Mouse (Mus musculus) CD8-positive naive resting alpha-beta T cell, adult 2 months (primary cell): Measurements from ENCODE around the gene S100z.

ENCODE experiments used
- DNase-seq, 2 experiments: peaks; one replicate each; pipeline ENCODE4 v3.0.0; 2022; ENCODE audit warnings: low read depth in 2 of 2, low spot score in 2 of 2

The S100z gene

DNA sequence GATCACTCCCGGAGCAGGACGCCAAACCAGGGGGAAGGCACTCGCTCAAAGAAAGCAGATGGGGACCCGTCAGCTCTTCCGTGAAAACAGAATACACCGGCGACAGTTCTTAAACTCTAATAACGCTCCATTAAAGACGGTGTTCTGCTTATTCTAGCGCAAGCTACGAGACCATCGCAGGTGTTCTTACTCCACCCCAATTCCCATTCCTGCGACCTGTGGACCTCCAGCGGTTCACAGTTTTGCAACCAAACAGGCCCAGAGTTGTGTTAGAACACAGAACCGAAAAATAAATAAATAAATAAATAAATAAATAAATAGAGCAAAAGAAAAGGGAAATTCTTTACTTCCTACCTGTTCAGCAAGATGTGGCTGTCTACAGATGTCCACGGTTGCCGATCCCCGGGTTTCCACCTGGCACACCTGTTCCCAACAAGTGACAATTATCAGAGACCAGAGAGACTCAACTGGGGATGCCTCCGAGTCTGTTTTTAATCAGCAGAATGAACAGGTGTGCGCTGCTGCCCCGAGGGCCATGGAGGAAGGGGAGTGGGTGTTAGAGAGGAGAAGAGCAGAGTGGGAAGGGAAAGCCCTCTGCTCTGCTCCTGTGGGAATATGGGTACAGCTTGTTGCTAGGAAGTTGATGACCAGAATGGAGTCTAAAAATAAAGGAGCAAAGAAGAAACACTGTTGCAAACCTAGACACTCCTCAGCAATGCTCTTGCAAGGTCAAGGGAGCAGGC lies at the start of gene S100z:
TSS of gene S100z (minus strand) at position 51 of the 743 bp plus-strand sequence.
- DNase-seq: no peak

DNA sequence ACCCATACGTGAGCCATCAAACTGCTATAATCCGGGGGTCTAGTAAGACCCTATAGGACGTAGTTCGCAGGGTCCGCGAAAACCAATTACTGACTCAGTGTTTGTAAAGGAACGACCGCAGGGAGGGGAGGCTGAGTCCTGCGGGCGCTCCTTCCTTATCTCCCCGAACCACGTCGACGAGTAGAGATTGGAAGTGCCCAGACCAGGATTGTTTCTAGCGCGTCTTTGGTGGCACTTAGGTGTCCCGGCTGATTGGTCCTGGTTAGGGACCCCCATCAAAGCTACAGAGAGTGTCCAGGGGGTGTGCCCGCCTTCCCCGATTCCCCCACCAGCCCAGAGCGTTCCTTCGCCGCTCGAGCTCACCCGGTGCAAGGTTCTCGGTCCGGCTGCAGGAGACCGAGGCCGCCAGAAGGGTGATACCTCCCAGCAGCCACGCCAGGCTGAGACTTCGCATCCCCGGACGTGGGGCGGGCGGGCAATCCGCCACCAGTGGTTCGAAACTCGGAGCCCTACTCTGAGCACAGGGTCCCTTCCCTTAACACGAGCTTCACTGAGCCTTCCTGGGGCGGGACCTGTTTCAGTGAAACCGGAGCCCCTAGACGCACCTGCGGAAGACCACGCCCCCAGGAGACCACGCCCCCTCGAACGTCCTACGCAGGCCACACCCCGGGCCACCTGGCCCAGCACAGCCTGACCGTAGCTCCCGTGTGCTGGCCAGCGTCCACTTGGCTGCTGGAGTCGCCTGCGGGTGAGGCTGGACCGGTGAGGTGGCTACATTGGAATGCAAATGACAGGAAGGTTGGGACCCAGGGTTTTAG lies 46.4 kb upstream of the S100z start, which contains the start of gene F2rl1:
TSS of gene F2rl1 (minus strand) at position 554 of the 818 bp plus-strand sequence.
- peak; percentile 18 to 29 for DNase-seq

DNA sequence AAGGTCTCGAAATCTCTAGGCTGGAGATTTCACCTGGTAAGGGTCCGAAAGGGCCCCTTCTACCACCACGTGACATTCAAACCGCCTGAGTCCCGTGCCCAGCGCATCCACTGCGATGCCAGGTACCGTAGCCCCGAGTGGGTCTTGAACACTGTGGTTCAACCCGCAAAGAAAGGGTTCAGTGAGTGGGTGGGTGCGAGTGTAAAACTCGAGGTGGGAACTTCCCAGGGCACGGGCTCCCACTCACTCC lies 45.8 kb upstream of the S100z start:
- DNase-seq: no peak

DNA sequence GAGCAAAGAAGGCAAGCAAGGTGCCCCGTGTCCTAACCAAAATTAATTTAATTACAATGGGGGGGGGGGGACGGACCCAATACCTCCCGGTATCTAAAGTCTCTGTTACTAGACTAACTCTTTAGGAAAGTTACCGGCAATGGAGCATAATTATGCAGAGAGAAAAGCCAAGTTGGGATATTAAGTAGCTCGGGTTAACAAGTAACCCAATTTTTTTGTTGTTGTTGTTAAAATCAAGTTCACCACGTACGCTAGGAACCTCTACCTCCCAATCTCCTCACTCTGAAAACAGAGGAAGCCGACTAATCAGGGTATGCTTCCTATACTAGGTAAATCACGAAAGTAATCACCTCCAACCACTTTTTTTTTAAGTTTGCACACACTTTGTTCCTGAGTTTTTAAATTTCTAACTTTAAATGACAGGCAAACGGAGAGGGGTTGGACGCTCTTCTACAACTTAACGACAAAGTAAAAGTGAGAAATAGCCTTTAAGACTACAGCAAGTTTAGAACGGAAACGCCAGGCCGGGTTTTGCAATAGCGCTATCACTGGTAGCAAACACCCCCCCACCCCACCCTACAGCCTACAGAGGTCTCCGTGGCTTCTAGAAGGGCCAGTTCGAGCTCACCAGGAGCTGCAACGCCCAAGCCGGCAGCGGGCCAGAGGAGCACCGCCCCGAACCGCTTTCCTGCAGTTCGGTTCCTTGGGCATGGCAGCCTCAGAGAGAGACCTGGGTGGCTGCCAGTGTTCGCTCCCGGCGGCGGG lies 45.3 kb upstream of the S100z start:
- DNase-seq: peak in 1 of 2 experiments; percentile 5

DNA sequence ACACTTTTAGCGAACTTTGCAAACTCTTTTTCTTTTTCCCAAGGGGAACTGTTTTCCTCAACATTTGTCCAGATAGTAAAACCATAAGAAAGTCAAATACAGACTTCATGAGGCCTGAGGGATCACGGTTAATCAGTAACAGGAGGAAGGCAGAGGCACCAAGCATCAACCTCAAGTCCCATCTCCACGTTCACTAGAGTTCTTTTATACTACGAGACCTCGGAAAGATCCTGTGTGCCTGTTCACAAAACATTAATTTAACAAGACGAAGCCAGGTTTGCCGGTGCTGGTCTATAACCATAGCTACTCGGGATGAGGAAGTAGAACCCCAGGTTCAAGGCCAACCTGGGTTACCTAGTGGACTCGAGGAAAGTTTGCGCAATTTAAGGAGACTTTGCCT lies 43.7 kb upstream of the S100z start:
- no peak for DNase-seq

DNA sequence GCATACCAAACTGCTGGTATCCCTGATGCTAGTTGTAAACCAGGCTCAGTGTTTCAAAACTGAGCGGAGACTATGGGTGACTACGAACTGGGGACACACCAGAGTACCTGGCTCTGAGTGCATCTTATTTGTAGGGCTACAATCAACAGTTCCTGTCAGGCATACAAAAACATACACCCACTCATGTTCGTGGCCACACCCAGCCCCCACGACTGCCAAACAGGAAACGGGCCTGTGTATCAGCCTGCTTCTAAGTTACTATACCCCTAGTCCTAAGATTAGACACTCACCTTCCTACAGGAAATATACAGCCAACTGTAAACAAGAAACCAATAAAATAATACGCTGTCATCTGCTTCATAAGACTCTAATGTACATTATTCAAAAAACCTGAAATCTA lies 42.5 kb upstream of the S100z start:
- peak; percentile 28 to 44 for DNase-seq

DNA sequence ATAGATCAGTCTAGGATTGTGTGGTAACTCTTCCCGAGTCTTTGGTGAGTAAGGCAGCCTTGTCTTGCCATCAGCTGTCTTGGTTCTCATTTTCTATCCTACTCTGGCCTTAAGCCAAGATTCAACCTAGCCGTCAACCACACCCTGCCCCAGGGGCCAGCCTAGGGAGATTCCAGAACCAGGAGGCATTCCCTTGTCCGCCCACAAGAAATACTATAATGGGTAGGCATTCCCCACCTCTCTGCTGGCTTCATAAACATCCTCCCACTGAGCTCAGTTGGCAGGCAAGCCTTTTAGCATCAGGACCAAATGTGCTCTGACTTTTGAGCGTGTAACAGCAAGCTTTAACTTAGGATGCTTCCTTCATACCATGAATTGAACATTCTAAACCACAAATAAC lies 36.2 kb upstream of the S100z start:
- no peak for DNase-seq

DNA sequence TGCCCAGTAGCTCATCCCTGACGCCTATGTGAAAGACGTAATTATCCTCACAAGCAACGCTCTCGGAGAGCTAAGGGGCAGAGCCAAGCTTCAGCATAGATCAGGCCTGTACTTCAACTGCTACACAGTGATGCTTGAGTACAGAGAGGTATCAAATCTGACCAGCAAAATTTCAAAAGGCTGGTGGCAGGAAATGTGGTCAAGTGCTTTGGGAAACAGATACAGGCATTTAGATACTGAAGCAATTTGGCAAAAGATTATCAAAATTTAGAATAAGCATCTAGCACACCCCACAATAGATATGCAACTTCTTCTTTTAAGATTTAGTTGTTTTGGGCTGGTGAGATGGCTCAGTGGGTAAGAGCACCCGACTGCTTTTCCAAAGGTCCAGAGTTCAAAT lies 31.5 kb upstream of the S100z start:
- no peak for DNase-seq

DNA sequence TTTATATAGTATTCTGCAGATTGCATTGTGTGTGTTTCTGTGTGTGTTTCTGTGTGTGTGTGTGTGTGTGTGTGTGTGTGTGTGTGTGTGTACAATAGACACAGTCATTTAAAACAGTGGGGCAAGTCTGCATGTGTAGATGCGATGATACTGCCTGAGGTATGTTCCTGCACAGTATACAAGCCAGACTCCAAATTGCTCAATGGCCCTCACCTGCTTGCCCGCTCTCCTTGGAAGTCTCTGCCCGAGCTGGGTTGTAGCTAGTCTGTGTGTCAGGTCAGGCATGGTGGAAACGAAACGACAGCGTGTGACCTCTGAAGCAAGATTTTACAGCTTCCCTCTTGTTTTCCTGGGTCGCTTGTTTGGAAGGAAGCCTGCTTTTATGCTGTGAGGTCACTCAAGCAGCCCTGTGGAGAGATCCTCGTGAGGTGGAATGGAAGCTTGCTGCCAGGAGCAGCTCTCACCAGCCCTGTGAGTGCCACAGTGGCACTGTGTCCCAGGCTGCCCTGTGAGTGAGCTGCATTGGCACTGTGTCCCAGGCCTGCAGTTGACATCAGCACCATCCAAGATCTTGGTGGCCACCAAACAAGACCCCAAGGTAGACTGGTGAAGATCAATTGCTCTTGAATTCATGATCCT lies 24.9 kb upstream of the S100z start:
- DNase-seq: no peak

DNA sequence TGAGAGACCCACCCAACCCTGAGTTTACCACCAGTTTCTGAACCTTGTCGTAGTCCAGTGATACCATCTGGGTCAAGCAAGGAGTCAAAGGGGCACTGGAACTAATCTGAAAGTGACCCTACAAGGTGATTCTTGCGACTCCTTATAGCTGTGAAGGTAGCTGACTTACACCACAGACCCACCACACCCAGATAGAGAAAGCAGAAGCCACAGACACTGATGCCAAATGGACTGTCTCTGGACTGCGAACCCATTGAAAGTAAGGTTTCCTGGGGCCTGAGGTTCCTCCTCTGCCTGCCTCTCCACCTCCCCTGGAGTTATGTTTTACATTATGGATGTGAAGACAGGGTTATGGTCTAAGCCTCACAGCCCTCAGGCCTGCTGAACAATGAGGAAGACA lies 18.1 kb upstream of the S100z start:
- no peak for DNase-seq

DNA sequence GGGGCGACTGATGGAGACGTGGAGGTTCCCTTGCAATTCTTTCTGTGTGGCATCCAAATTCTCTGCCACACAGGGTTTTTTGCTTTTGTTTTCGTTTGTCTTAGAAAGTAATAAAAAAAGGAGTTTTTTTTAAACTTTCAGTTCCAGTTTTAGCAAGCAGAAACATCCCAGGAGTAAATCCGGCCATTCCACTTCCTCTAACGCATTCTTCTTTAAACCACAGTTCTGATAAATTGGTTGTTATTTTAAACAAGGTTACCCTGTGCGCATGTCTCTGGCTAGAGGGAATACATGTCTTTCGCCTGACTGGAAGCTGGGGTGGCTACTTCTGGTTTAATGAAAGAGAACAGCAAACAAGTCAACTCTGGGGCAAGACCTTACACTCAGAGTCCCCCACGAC lies 16.3 kb upstream of the S100z start:
- DNase-seq: no peak

DNA sequence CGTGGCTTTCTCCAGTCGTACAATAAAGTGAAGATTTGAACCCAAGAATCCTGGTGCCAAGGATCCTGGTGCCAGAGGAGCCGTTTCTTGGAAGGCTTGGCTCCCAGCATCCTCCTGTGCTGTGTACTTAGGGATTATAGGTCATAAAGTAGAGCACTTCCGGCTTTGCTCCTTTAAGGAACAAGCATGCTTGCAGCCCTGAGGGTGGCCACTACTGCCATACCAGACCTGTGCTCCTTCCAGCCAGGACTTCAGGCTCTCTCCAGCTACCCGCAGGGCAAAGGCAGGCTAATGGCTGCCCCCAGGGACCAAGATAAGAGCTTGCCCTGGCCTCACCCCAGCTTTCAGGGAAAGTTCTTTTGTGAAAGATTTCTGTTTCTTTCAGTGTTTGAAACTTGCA lies 14.8 kb upstream of the S100z start:
- DNase-seq: no peak

DNA sequence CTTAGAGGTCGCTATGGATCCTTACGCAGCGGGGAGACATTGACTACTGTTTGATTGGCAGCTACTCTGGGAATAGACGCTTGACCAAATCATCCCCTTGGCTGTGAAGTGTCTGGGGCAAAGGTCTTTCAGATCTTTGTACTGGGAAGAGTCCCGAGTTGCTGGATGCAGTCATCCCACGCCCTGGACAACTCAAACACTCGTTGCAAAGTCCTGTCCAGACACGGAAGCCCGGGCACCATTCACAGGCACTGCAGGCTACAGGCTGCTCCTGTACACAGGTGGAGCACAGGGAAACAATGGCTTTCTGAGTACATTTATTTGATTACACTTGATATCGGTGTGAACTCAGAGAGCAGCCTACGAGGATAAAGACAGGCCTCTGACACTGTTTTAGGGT lies 12.8 kb upstream of the S100z start:
- no peak for DNase-seq

DNA sequence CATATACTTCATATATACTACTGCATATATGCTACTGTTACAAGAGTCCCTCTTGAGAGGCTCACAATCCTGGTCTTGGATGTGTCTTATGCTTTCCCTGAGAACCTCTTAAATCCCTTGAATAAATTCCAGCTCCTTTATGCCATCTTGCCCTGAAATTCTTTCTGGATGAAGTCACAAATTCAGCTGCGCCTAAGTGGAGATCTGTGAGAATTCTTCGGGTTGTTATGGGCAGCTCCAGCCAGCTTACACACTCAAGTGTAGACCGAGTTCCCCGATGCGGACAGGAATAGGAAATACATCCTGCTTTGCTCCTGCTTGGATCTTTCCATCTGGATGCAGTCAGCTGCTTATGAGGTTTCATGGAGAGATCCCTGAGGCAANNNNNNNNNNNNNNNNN lies 6.1 kb upstream of the S100z start:
- no peak for DNase-seq

DNA sequence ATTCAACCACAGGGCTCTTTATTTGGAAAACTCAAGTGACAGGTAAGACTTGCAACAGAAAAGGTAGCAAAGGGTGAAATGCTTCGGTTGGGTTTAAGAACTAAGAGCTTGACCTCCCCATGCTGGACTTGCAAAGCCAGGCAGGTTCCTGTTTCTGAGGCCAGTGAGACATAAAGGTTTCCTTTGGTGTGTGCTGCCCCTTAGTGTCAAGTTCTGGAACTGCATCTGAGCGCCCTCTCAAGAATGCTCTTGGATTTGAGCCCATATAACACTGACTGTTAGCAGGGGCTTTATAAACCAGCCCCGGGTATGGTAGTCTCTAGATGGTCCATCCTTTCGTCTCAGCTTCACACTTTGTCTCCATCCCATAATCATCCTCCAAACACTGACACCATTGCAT lies 2.9 kb upstream of the S100z start:
- peak; percentile 58 to 72 for DNase-seq

DNA sequence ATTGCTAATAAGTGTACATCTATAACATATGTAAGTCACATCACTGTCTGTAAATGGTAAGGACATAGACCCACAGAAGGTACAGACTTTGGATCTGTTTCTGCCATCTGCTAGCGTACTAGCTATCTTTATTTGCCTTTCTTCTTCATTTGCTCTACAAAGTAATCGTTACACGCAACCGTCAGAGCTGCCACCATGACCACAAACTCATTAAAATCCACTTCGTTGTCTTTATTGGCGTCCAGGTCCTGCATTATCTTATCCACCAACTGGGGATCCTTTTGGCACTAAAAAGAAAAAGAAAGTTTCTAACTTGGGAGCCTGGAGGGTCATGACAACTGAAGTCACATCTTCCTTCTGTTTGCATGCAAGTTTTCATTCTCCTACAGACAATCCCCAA lies 1.3 kb downstream of the S100z start:
- DNase-seq: no peak

DNA sequence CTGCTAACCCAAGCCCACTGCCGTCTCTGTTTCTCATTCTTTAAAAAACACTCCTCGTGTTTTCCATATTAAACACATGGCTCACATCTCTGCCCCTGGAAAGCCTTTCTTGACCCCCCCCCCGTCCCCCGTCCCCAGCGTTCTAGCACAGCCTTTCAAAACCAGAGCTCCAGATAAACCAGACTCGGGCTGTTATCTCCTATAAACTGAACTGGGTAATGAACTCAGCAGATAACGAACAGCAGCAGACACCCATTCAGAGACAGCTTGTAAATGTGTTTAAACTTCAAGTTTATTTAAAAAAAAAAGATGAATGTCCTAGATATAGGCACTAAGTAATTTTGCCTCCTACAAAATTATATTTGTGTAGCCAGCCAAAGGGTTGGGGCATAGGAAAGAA lies 3.4 kb downstream of the S100z start:
- no peak for DNase-seq

DNA sequence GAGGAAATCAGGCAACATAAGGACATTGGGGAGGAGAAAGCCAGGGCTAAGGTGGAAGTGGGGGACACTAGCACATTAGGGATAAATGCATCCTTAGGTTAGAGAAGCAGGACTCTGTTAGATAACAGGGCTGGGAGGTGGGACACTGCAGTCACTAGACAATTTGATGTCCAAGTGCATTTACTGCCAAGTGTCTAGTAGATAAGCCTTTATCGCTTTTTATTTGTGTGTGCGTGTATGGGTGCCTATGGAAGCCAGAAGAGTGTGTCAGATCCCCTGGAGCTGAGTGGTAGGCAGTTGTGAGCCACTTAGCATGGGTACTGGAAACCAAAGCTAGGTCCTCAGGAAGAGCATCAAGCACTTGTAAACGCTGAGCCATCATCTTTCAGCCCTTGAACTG lies 4.2 kb downstream of the S100z start:
- DNase-seq: no peak

DNA sequence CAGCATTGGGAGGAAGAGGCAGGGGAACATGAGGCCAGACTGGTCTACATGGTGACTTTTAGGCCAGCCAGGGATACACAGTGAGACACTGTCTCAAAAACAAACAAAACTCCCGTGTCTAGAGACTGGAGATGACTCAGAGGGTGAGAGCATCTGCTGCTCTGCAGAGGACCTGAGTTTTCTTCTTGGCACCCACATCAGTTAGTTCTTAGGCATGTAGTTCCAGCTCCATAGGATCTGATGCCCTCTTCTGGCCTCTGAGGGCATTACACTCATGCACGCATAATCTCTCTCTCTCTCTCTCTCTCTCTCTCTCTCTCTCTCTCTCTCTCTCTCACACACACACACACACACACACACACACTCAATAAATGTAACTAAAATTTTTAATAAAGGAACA lies 7.6 kb downstream of the S100z start:
- peak in 1 of 2 experiments; percentile 28 for DNase-seq

DNA sequence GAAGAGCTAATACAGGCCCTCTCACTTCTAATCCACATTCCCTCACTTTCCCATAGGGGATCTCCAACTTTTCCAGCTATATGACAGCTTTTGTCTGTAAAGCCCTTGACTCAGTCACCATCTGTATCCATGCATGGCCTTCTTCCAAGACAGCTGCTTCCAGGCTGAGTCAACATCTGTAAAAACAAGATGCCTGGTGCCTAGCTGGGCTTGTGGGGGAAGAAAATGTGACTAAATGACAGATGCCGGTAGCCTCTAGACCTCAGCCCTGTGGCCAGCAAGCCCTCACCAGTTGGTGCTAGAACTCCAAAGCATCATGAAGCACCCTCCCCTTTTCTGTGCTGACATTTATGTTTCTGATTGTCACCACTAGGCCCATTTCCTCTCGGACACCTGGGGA lies 27.0 kb downstream of the S100z start:
- DNase-seq: no peak

DNA sequence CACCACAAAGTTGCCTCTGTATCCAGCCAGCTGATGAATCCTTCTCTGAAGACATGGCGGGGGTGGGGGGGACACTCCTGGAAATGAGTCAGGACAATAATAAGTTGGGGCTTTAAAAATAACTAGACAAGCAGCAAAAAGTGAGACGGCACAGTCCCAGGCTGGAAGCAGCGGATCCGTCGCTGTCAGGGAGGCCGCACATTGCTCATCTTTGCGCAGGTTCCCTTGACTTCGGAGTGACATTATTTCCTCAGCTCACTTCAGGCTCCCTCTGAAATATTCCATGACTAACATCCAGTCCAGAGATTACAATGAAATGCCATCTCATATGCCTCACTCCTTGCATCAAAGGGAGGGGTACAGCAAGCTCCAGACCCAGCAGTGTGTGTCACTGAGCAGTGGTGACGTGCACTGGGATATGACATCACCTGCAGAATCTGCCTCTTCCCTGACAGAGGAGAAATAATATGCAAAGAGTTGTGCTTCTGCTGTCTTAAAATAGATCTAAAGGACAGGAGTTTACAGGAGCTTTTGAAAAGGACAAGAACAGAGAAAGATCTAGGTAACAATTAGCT lies 27.8 kb downstream of the S100z start:
- DNase-seq: no peak
